Mouse (Mus musculus) CH12.LX (cell line): ENCODE results near the gene Stn1. TPM values are rescaled to one million over a fixed set of nuclear protein-coding genes. Genes with fewer than 3 reads are reported as not detected.

ENCODE experiments used
- DNase-seq: peaks from one replicate; pipeline ENCODE4 v3.0.0-alpha.2; 2013; ENCODE audit errors: extremely low read depth
- H3K27ac ChIP-seq: 2 replicates; pipeline ENCODE4 v1.5.1; 2012; ENCODE audit warnings: low read depth, mild to moderate bottlenecking, control low read depth, moderate library complexity; ENCODE audit not compliant: insufficient read depth
- H3K27me3 ChIP-seq: replicated peaks from 2 replicates; pipeline ENCODE3; 2012; ENCODE audit warnings: inconsistent platforms
- H3K36me3 ChIP-seq, 2 experiments: replicated peaks in 1 of 2; 2 replicates each; pipeline versions ENCODE3 to v1.6.1; 2012; ENCODE audit warnings: inconsistent platforms in 1 of 2, low read length in 1 of 2, mild to moderate bottlenecking in 1 of 2, mixed read lengths in 1 of 2, moderate library complexity in 1 of 2; ENCODE audit not compliant: control insufficient read depth in 1 of 2, insufficient read depth in 1 of 2
- H3K4me1 ChIP-seq, 2 experiments: 2 replicates each; pipeline ENCODE4 v1.6.1; 2012; ENCODE audit warnings: inconsistent platforms in 1 of 2, moderate library complexity in 1 of 2; ENCODE audit not compliant: insufficient read depth in 2 of 2, control insufficient read depth in 1 of 2
- H3K4me2 ChIP-seq: 2 replicates; pipeline ENCODE4 v1.6.1; 2012; ENCODE audit warnings: low read depth, mild to moderate bottlenecking, control low read depth; ENCODE audit not compliant: poor library complexity, insufficient read depth, severe bottlenecking
- H3K4me3 ChIP-seq, 3 experiments: fragments of 150-350 bp in 1 of 3; sonication (generic) in 1 of 3; replicated peaks in 1 of 3; 2 replicates each; pipeline versions ENCODE3 to v1.5.1; 2011 to 2012; ENCODE audit warnings: low read depth in 2 of 3, low read length in 2 of 3, mild to moderate bottlenecking in 2 of 3, moderate library complexity in 2 of 3, control low read depth in 1 of 3, improper control_type of control experiment in 1 of 3, inconsistent platforms in 1 of 3, mixed read lengths in 1 of 3; ENCODE audit not compliant: poor library complexity in 1 of 3
- H3K79me2 ChIP-seq: replicated peaks from 2 replicates; pipeline ENCODE4 v1.6.1; 2012; ENCODE audit warnings: mild to moderate bottlenecking, moderate library complexity; ENCODE audit not compliant: control insufficient read depth, poor library complexity, insufficient read depth, severe bottlenecking; ENCODE audit errors: extremely low read depth
- H3K9ac ChIP-seq: 2 replicates; pipeline ENCODE4 v1.6.1; 2012; ENCODE audit warnings: low read depth, mild to moderate bottlenecking, control low read depth, moderate library complexity; ENCODE audit not compliant: insufficient read depth
- H3K9me3 ChIP-seq: replicated peaks from 2 replicates; pipeline ENCODE3; 2012; ENCODE audit warnings: low read length, inconsistent platforms, mixed read lengths
- CHD1 ChIP-seq: IDR thresholded peaks from 2 replicates; pipeline ENCODE4 v1.6.1; 2012; ENCODE audit warnings: low read depth, low read length, improper control_type of control experiment, inconsistent platforms
- CHD2 ChIP-seq: IDR thresholded peaks from 2 replicates; pipeline ENCODE4 v1.6.1; 2011; ENCODE audit warnings: low read length, improper control_type of control experiment
- E2F4 ChIP-seq: IDR thresholded peaks from 2 replicates; pipeline ENCODE4 v1.6.1; 2011; ENCODE audit warnings: low read depth, low read length, improper control_type of control experiment; ENCODE audit not compliant: insufficient replicate concordance
- EP300 ChIP-seq: IDR thresholded peaks from 2 replicates; pipeline ENCODE4 v1.6.1; 2011; ENCODE audit warnings: low read length, improper control_type of control experiment
- ETS1 ChIP-seq: conservative IDR thresholded peaks from 2 replicates; pipeline ENCODE4 v1.6.1; 2012; ENCODE audit warnings: low read depth, mild to moderate bottlenecking, inconsistent platforms, low read length, improper control_type of control experiment, moderate library complexity
- HCFC1 ChIP-seq: IDR thresholded peaks from 2 replicates; pipeline ENCODE4 v1.6.1; 2012; ENCODE audit warnings: low read depth, mild to moderate bottlenecking, inconsistent platforms, low read length, improper control_type of control experiment
- JUN ChIP-seq: IDR thresholded peaks from 2 replicates; pipeline ENCODE4 v1.6.1; 2011; ENCODE audit warnings: low read depth, mild to moderate bottlenecking, low read length, improper control_type of control experiment, moderate library complexity; ENCODE audit not compliant: insufficient read depth
- MAX ChIP-seq: IDR thresholded peaks from 2 replicates; pipeline ENCODE4 v1.6.1; 2011; ENCODE audit warnings: low read length, improper control_type of control experiment
- RAD21 ChIP-seq: IDR thresholded peaks from 2 replicates; pipeline ENCODE4 v1.6.1; 2011; ENCODE audit warnings: low read depth, mild to moderate bottlenecking, low read length, improper control_type of control experiment, moderate library complexity
- SMC3 ChIP-seq: IDR thresholded peaks from 2 replicates; pipeline ENCODE4 v1.6.1; 2011; ENCODE audit warnings: low read depth, low read length, improper control_type of control experiment
- TCF12 ChIP-seq: IDR thresholded peaks from 2 replicates; pipeline ENCODE4 v1.6.1; 2014; ENCODE audit warnings: low read depth, mild to moderate bottlenecking, inconsistent platforms, low read length, improper control_type of control experiment
- dilution Hi-C: fragments of 300-500 bp; cut with MboI; formaldehyde crosslinking; loops from 2 replicates; pipeline ENCODE4 v1.14.3; 2020; ENCODE audit warnings: low sequenced_read_pairs; ENCODE audit not compliant: extremely low pct_unique_long_range_greater_than_20kb, extremely low pct_ligation_motif_present
- in situ Hi-C: fragments of 300-500 bp; cut with MboI; formaldehyde crosslinking; loops from 3 replicates; pipeline ENCODE4 v1.14.3; 2019; ENCODE audit warnings: low sequenced_read_pairs, low pct_ligation_motif_present, low pct_unique_long_range_greater_than_20kb, mixed read lengths
- polyA plus RNA-seq: library from polyadenylated mRNA; unstranded; fragments of >175 nt; gene quantifications from 2 replicates; pipeline ENCODE4 v1.2.1, GENCODE M21; 2012; ENCODE audit warnings: low read depth; ENCODE audit not compliant: insufficient read length
- total RNA-seq, 2 experiments: library from RNA; depleted of rRNA; stranded (reverse); fragments of 300-350 nt in 1 of 2; fragments of >200 nt in 1 of 2; gene quantifications; 2 replicates each; pipeline ENCODE4 v1.2.3; 2012 to 2014

Gene Stn1
- total and polyA plus RNA-seq, 3 experiments = 18.3 to 35.7 (median 25.3) TPM

DNA sequence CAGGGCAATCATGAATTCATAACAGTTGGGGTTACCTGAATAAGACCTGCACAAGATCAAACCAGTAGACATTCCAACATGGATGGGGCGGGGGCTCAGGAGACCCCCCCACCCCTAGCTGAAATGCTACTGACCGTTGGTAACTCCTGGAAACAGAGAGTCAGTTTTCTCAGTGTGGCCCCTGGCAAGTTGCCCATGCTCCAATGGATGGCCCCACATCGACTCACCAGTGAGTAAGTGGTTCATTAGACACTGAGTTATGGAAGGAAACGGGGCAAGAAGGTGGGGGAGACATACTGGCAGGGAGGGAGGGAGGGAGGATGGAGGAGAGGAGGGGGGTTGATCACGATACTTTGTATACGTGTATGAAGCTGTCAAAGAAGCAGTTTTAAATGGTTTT lies 81.3 kb downstream of the Stn1 start:
- peaks cover 24 to 72% of the 10 kb centered on the region in 2 experiments for H3K4me1 ChIP-seq
- in situ Hi-C loops = no loop called here
- no peak overlapping the region for H3K27ac ChIP-seq
- TF ChIP-seq CHD1 (no peak), ETS1 (no peak), JUN (no peak), RAD21 (no peak), TCF12 (no peak), EP300 (no peak), E2F4 (no peak), SMC3 (no peak), MAX (no peak), HCFC1 (no peak), CHD2 (no peak)
- H3K36me3 ChIP-seq = peaks cover 0 to 20% of the 10 kb centered on the region in 2 experiments
- no peak overlapping the region for H3K9ac ChIP-seq
- dilution Hi-C loops = no loop called here
- H3K4me3 ChIP-seq = no peak overlapping the region
- H3K27me3 ChIP-seq = no peaks in the 10 kb centered on the region
- no peak for DNase-seq
- no peaks in the 10 kb centered on the region for H3K9me3 ChIP-seq
- H3K4me2 ChIP-seq = no peak overlapping the region
- H3K79me2 ChIP-seq = no peaks in the 10 kb centered on the region

DNA sequence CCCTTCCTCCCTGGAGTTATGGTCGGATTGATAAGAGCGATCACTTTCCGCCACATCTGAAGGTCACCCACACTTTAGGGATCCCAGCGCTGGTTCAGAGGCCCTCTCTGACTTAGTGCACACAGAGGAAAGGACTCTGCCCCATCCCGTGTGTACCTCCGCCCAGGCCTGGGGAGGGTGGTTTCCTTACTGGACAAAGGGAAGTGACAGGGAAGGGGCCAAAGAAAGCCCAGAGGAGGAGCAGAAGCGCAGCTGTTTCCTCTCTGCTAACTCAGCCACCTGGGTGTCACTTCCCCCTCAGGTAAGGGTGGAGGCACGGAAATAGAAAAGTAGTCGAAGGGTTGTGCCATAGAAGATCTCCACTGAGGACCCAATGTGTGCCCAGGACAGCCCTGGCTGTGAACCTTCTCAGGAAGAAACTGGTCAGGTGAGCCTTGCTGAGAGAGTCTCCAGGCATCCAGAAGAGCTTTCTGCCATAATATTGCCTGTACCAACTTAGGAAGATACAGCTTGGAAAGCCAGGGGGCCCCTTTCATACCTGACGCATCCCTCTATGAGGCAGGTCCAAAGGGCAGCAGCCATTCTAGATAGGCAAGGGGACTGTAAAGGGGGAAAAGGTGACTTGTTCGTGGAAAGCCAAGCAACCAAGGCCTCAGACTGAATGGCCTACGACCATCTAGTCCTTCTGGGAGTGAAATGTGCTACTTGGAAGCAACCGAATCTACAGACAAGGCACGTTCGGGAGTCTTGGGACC lies 82.1 kb downstream of the Stn1 start:
- H3K4me2 ChIP-seq = no peak overlapping the region
- dilution Hi-C loops = no loop called here
- 0 out of 2 replicates have a peak, but pooled peaks have one; percentile 32 for TF ChIP-seq EP300
- TF ChIP-seq E2F4 = no peak
- TF ChIP-seq, all 38 proteins: peak for 1
- Histone ChIP-seq H3K4me3 (no peak overlapping the region), H3K27me3 (no peaks in the 10 kb centered on the region), H3K9me3 (no peaks in the 10 kb centered on the region), H3K79me2 (no peaks in the 10 kb centered on the region), H3K9ac (no peak overlapping the region), H3K4me1 (peaks cover 33 to 81% of the 10 kb centered on the region in 2 experiments), H3K27ac (no peak overlapping the region), H3K36me3 (peaks cover 0 to 12% of the 10 kb centered on the region in 2 experiments)
- DNase-seq = no peak
- in situ Hi-C loops = no loop called here
